Mouse (Mus musculus) limb, embryonic 14.5 days (tissue): ENCODE measurements around the gene Rbm17. TPM values are rescaled to one million over a fixed set of nuclear protein-coding genes. Genes with fewer than 3 reads are reported as not detected.

ENCODE experiments used
- ATAC-seq: fragments of 200-750 bp; cut with Nextera tagmentation; 2 replicates; pipeline ENCODE4 v1.8.0; 2017; ENCODE audit warnings: low read depth, moderate number of reproducible peaks, moderate TSS enrichment; ENCODE audit not compliant: low FRiP score
- DNase-seq: peaks from one replicate; pipeline ENCODE4 v3.0.0-alpha.2; 2015; ENCODE audit warnings: low spot score
- H3K27ac ChIP-seq: fragments of 300-500 bp; sonication (generic); replicated peaks from 2 replicates; pipeline ENCODE4 v1.5.1; 2014; ENCODE audit warnings: low read depth, mild to moderate bottlenecking, low read length, moderate library complexity, mixed read lengths
- H3K27me3 ChIP-seq: fragments of 300-500 bp; sonication (generic); 2 replicates; pipeline ENCODE4 v1.6.1; 2014; ENCODE audit warnings: low read length, mixed read lengths; ENCODE audit not compliant: control insufficient read depth, insufficient read depth
- H3K36me3 ChIP-seq: fragments of 300-500 bp; sonication (generic); 2 replicates; pipeline ENCODE4 v1.6.1; 2014; ENCODE audit warnings: mild to moderate bottlenecking, low read length, moderate library complexity, mixed read lengths; ENCODE audit not compliant: control insufficient read depth, insufficient read depth
- H3K4me1 ChIP-seq: fragments of 300-500 bp; sonication (generic); 2 replicates; pipeline ENCODE4 v1.6.1; 2014; ENCODE audit warnings: antibody characterized with exemption, low read length, mixed read lengths; ENCODE audit not compliant: control insufficient read depth, insufficient read depth
- H3K4me2 ChIP-seq: fragments of 300-500 bp; sonication (generic); replicated peaks from 2 replicates; pipeline ENCODE4 v1.6.1; 2014; ENCODE audit warnings: low read depth, mild to moderate bottlenecking, low read length, moderate library complexity; ENCODE audit not compliant: severe bottlenecking
- H3K4me3 ChIP-seq: fragments of 300-500 bp; sonication (generic); replicated peaks from 2 replicates; pipeline ENCODE4 v1.5.1; 2014; ENCODE audit warnings: low read length
- H3K9ac ChIP-seq: fragments of 300-500 bp; sonication (generic); 2 replicates; pipeline ENCODE4 v1.6.1; 2014; ENCODE audit warnings: mild to moderate bottlenecking, low read depth, low read length, moderate library complexity; ENCODE audit not compliant: severe bottlenecking
- H3K9me3 ChIP-seq: fragments of 300-500 bp; sonication (generic); 2 replicates; pipeline ENCODE4 v1.6.1; 2016; ENCODE audit warnings: low read length; ENCODE audit not compliant: control insufficient read depth
- POLR2A ChIP-seq: fragments of 200-500 bp; IDR thresholded peaks from 2 replicates; pipeline ENCODE4 v1.8.0; 2012; ENCODE audit warnings: inconsistent platforms, mild to moderate bottlenecking, moderate library complexity, borderline replicate concordance; ENCODE audit not compliant: insufficient read depth, insufficient read length; ENCODE audit errors: extremely low read depth
- WGBS: fragments of 180-500 bp; shearing (Covaris S2); extraction: QIAGEN DNeasy Blood & Tissue Kit; methylation state at CpG from one replicate; pipeline ENCODE4 v1.1.7; 2014; 5-methylcytosine and 5-hydroxymethylcytosine counted together
- polyA plus RNA-seq, 2 experiments: library from polyadenylated mRNA; depleted of rRNA in 1 of 2; stranded (reverse) in 1 of 2; unstranded in 1 of 2; fragments of >200 nt; fragmentation: Nextera tagmentation in 1 of 2; extraction: Ambion mirVana in 1 of 2; gene quantifications; 2 replicates each; pipeline versions ENCODE4 v1.2.1 to v1.2.3; 2012 to 2014

The Rbm17 gene
- polyA plus RNA-seq, 2 experiments, result 141 to 202 TPM

- ATAC-seq (no peak), DNase-seq (no peak)
- Histone ChIP-seq H3K36me3 (no peaks in the 10 kb centered on the region), H3K27ac (no peak overlapping the region), H3K4me3 (peak overlapping the region; percentile 49), H3K4me1 (peaks cover 4% of the 10 kb centered on the region; the same call in 1 of the 2 replicates), H3K9ac (no peak overlapping the region), H3K4me2 (peak overlapping the region; percentile 91), H3K9me3 (no peaks in the 10 kb centered on the region), H3K27me3 (peaks cover 12% of the 10 kb centered on the region)
- 9% methylated on average over 9 of the region's 9 CpGs for WGBS
- no peak for TF ChIP-seq POLR2A
These were observed 51.6 kb downstream of the Rbm17 start for GRCm38 (mm10) chr2:11552297-11552821.

- no peak overlapping the region for H3K4me2 ChIP-seq
- no peaks in the 10 kb centered on the region for H3K9me3 ChIP-seq
- H3K4me1 ChIP-seq, result peaks cover 4% of the 10 kb centered on the region; the same call in 1 of the 2 replicates
- no peaks in the 10 kb centered on the region for H3K36me3 ChIP-seq
- 37% methylated on average over 1 of the region's 1 CpGs for WGBS
- no peak for ATAC-seq
- no peak overlapping the region for H3K9ac ChIP-seq
- H3K27me3 ChIP-seq, result peaks cover 12% of the 10 kb centered on the region
- H3K27ac ChIP-seq, result no peak overlapping the region
- TF ChIP-seq POLR2A, result no peak
- DNase-seq, result no peak
- no peak overlapping the region for H3K4me3 ChIP-seq
These were observed 52.2 kb downstream of the Rbm17 start for GRCm38 (mm10) chr2:11551726-11552125.

GRCm38 (mm10) chr2:11548508-11548907 lies 55.4 kb downstream of the Rbm17 start:
- Histone ChIP-seq H3K4me1 (peaks cover 4% of the 10 kb centered on the region; the same call in 1 of the 2 replicates), H3K9me3 (no peaks in the 10 kb centered on the region), H3K4me3 (no peak overlapping the region), H3K27ac (no peak overlapping the region), H3K36me3 (no peaks in the 10 kb centered on the region), H3K9ac (no peak overlapping the region), H3K4me2 (no peak overlapping the region), H3K27me3 (peaks cover 6% of the 10 kb centered on the region)
- no peak for ATAC-seq
- no peak for TF ChIP-seq POLR2A
- WGBS, result 90% methylated on average over 10 of the region's 10 CpGs
- DNase-seq, result no peak

- H3K4me2 ChIP-seq, result no peak overlapping the region
- TF ChIP-seq POLR2A, result no peak
- peaks cover 2% of the 10 kb centered on the region; the same call in 1 of the 2 replicates for H3K4me1 ChIP-seq
- no peaks in the 10 kb centered on the region for H3K27me3 ChIP-seq
- H3K9me3 ChIP-seq, result no peaks in the 10 kb centered on the region
- no peaks in the 10 kb centered on the region for H3K36me3 ChIP-seq
- H3K9ac ChIP-seq, result no peak overlapping the region
- H3K4me3 ChIP-seq, result no peak overlapping the region
- DNase-seq, result no peak
- H3K27ac ChIP-seq, result no peak overlapping the region
- WGBS, result 65% methylated on average over 2 of the region's 2 CpGs
- no peak for ATAC-seq
These were observed 56.3 kb downstream of the Rbm17 start for GRCm38 (mm10) chr2:11547609-11548008.

GRCm38 (mm10) chr2:11546091-11546490 lies 57.9 kb downstream of the Rbm17 start:
- no peak for ATAC-seq
- H3K9me3 ChIP-seq, result no peaks in the 10 kb centered on the region

More at GRCm38 (mm10) chr2:11546091-11546490, 57.9 kb downstream of the Rbm17 start:
- Histone ChIP-seq H3K4me1 (no peaks in the 10 kb centered on the region), H3K4me2 (no peak overlapping the region), H3K27me3 (no peaks in the 10 kb centered on the region), H3K9ac (no peak overlapping the region), H3K36me3 (no peaks in the 10 kb centered on the region), H3K4me3 (no peak overlapping the region), H3K27ac (no peak overlapping the region)
- no peak for DNase-seq
- no peak for TF ChIP-seq POLR2A
- WGBS, result 81% methylated on average over 8 of the region's 8 CpGs
